Mouse (Mus musculus) limb, embryonic 14.5 days (tissue): ENCODE results near the gene Gm49486. TPM values are rescaled to one million over a fixed set of nuclear protein-coding genes. Genes with fewer than 3 reads are reported as not detected.

Experiments used
- ATAC-seq: fragments of 200-750 bp; cut with Nextera tagmentation; 2 replicates; pipeline ENCODE4 v1.8.0; 2017; ENCODE audit warnings: low read depth, moderate number of reproducible peaks, moderate TSS enrichment; ENCODE audit not compliant: low FRiP score
- DNase-seq: peaks from one replicate; pipeline ENCODE4 v3.0.0-alpha.2; 2015; ENCODE audit warnings: low spot score
- H3K27ac ChIP-seq: fragments of 300-500 bp; sonication (generic); replicated peaks from 2 replicates; pipeline ENCODE4 v1.5.1; 2014; ENCODE audit warnings: low read depth, mild to moderate bottlenecking, low read length, moderate library complexity, mixed read lengths
- H3K27me3 ChIP-seq: fragments of 300-500 bp; sonication (generic); 2 replicates; pipeline ENCODE4 v1.6.1; 2014; ENCODE audit warnings: low read length, mixed read lengths; ENCODE audit not compliant: control insufficient read depth, insufficient read depth
- H3K36me3 ChIP-seq: fragments of 300-500 bp; sonication (generic); 2 replicates; pipeline ENCODE4 v1.6.1; 2014; ENCODE audit warnings: mild to moderate bottlenecking, low read length, moderate library complexity, mixed read lengths; ENCODE audit not compliant: control insufficient read depth, insufficient read depth
- H3K4me1 ChIP-seq: fragments of 300-500 bp; sonication (generic); 2 replicates; pipeline ENCODE4 v1.6.1; 2014; ENCODE audit warnings: antibody characterized with exemption, low read length, mixed read lengths; ENCODE audit not compliant: control insufficient read depth, insufficient read depth
- H3K4me2 ChIP-seq: fragments of 300-500 bp; sonication (generic); replicated peaks from 2 replicates; pipeline ENCODE4 v1.6.1; 2014; ENCODE audit warnings: low read depth, mild to moderate bottlenecking, low read length, moderate library complexity; ENCODE audit not compliant: severe bottlenecking
- H3K4me3 ChIP-seq: fragments of 300-500 bp; sonication (generic); replicated peaks from 2 replicates; pipeline ENCODE4 v1.5.1; 2014; ENCODE audit warnings: low read length
- H3K9ac ChIP-seq: fragments of 300-500 bp; sonication (generic); 2 replicates; pipeline ENCODE4 v1.6.1; 2014; ENCODE audit warnings: mild to moderate bottlenecking, low read depth, low read length, moderate library complexity; ENCODE audit not compliant: severe bottlenecking
- H3K9me3 ChIP-seq: fragments of 300-500 bp; sonication (generic); 2 replicates; pipeline ENCODE4 v1.6.1; 2016; ENCODE audit warnings: low read length; ENCODE audit not compliant: control insufficient read depth
- POLR2A ChIP-seq: fragments of 200-500 bp; IDR thresholded peaks from 2 replicates; pipeline ENCODE4 v1.8.0; 2012; ENCODE audit warnings: inconsistent platforms, mild to moderate bottlenecking, moderate library complexity, borderline replicate concordance; ENCODE audit not compliant: insufficient read depth, insufficient read length; ENCODE audit errors: extremely low read depth
- WGBS: fragments of 180-500 bp; shearing (Covaris S2); extraction: QIAGEN DNeasy Blood & Tissue Kit; methylation state at CpG from one replicate; pipeline ENCODE4 v1.1.7; 2014; 5-methylcytosine and 5-hydroxymethylcytosine counted together
- polyA plus RNA-seq, 2 experiments: library from polyadenylated mRNA; depleted of rRNA in 1 of 2; stranded (reverse) in 1 of 2; unstranded in 1 of 2; fragments of >200 nt; fragmentation: Nextera tagmentation in 1 of 2; extraction: Ambion mirVana in 1 of 2; gene quantifications; 2 replicates each; pipeline versions ENCODE4 v1.2.1 to v1.2.3; 2012 to 2014

Gm49486 gene
- polyA plus RNA-seq, 2 experiments = 0.89 to 2.6 TPM

DNA sequence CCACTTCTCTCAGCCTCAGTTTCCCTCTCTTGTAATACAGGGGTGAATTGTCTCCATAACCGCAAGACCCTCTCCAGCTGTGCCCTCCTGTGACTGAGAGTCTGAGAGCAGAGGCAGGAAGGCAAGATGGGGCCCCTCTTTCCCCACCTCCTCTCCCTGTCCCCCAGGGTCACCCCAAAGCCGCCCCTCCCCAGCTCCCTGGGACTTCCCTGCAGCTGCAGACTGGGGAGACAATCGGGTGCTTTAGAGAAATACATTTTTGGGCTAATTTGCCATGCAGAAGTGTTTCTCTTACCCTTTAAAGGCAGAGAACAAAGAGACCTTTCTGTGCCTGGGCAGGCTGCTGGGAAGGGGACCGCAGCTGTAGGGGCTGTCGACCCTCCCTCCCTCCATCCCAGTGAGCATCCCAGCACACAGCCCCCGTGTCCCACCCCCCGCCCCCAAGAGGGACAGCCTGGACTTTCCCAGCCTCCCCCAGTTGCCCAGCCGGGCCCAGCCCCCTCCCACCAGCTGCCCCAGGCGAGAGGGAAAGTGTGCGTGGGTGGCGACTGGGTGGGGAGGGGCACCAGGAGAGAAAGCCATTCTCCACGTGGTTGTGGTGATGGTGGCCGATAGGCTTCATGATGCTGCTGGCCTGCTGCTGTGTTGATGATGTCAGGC is 27.6 kb upstream of the Gm49486 start:
- peak overlapping the region; percentile 59 for H3K27ac ChIP-seq
- DNase-seq (peak; percentile 15), ATAC-seq (peak; percentile 68)
- H3K9me3 ChIP-seq = no peaks in the 10 kb centered on the region
- WGBS = 16% methylated on average over 11 of the region's 13 CpGs
- H3K4me2 ChIP-seq = peak overlapping the region; percentile 23; the same call in 1 of the 2 replicates
- no peaks in the 10 kb centered on the region for H3K36me3 ChIP-seq
- H3K27me3 ChIP-seq = no peaks in the 10 kb centered on the region
- TF ChIP-seq POLR2A = no peak
- H3K4me1 ChIP-seq = peaks cover 18% of the 10 kb centered on the region
- peak overlapping the region; percentile 25; the same call in 1 of the 2 replicates for H3K9ac ChIP-seq
- H3K4me3 ChIP-seq = no peak overlapping the region

DNA sequence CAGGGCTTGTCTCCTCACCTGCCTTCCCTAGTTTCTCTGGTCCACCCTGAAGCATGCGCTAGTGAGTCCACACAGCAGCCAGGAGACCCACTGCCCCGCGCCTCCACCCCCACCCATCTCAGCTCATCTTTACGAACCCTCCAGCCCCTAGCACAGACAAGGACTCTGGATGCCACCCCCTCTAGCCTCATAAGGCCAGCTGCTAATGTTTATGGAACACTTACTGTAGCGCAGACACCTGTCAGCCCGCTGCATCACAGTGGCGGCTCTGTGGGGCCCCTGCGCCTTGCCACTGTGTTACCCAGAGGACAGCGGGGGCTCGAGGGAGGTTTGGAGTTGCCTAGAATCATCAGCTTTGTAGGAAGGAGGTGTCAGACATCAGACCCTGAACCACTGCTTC is 26.6 kb upstream of the Gm49486 start:
- DNase-seq = peak; percentile 13
- Histone ChIP-seq H3K36me3 (no peaks in the 10 kb centered on the region), H3K27me3 (no peaks in the 10 kb centered on the region), H3K9me3 (no peaks in the 10 kb centered on the region), H3K4me2 (no peak overlapping the region), H3K4me3 (no peak overlapping the region), H3K27ac (0 out of 2 replicates have a peak overlapping the region, but pooled peaks have one; percentile 52), H3K9ac (no peak overlapping the region), H3K4me1 (peaks cover 18% of the 10 kb centered on the region)
- 30% methylated on average over 10 of the region's 10 CpGs for WGBS
- TF ChIP-seq POLR2A = no peak
- ATAC-seq = peak; percentile 51

DNA sequence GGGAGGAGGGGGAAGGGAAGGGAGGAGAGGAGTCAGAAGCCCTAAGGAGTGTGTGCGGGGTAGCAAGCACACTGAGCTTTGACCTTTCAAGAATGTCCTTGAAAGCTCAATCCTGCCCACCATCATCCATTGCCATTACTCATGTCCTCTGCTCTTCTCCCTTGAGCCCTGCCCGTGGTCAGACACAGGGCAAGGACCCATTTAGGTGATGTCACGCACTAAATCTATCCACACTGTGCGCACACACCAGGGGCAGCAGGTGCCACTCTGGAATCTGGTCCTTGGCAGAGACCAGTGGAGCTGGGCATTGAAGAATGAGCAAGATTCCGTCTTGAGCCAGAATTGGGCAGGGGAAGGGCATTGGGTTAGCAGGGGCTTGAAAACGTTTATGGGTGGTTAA is 21.0 kb upstream of the Gm49486 start:
- TF ChIP-seq POLR2A = no peak
- H3K27ac ChIP-seq = no peak overlapping the region
- ATAC-seq (no peak), DNase-seq (no peak)
- no peaks in the 10 kb centered on the region for H3K36me3 ChIP-seq
- H3K27me3 ChIP-seq = no peaks in the 10 kb centered on the region
- H3K4me1 ChIP-seq = no peaks in the 10 kb centered on the region
- no peak overlapping the region for H3K4me2 ChIP-seq
- no peaks in the 10 kb centered on the region for H3K9me3 ChIP-seq
- WGBS = 69% methylated on average over 6 of the region's 6 CpGs
- H3K4me3 ChIP-seq = no peak overlapping the region
- H3K9ac ChIP-seq = no peak overlapping the region

GRCm38 (mm10) chr15:79208758-79209439 is 20.3 kb upstream of the Gm49486 start:
- no peak for DNase-seq
- TF ChIP-seq POLR2A = no peak
- H3K27ac ChIP-seq = no peak overlapping the region
- no peak for ATAC-seq
- H3K9me3 ChIP-seq = no peaks in the 10 kb centered on the region
- H3K4me2 ChIP-seq = no peak overlapping the region
- no peak overlapping the region for H3K4me3 ChIP-seq
- H3K4me1 ChIP-seq = no peaks in the 10 kb centered on the region
- no peaks in the 10 kb centered on the region for H3K27me3 ChIP-seq
- H3K36me3 ChIP-seq = no peaks in the 10 kb centered on the region
- H3K9ac ChIP-seq = no peak overlapping the region
- 75% methylated on average over 26 of the region's 27 CpGs for WGBS

- H3K4me1 ChIP-seq = no peaks in the 10 kb centered on the region
- H3K4me3 ChIP-seq = no peak overlapping the region
- H3K9ac ChIP-seq = no peak overlapping the region
- 79% methylated on average over 1 of the region's 2 CpGs for WGBS
- no peak overlapping the region for H3K27ac ChIP-seq
- no peak for ATAC-seq
- DNase-seq = no peak
- H3K4me2 ChIP-seq = no peak overlapping the region
- TF ChIP-seq POLR2A = no peak
- no peaks in the 10 kb centered on the region for H3K36me3 ChIP-seq
- no peaks in the 10 kb centered on the region for H3K9me3 ChIP-seq
- H3K27me3 ChIP-seq = no peaks in the 10 kb centered on the region
Observed at GRCm38 (mm10) chr15:79210357-79210756, 18.8 kb upstream of the Gm49486 start.
